Mouse (Mus musculus): ENCODE data around the gene Ccdc42.

Gene Ccdc42

GRCm38 (mm10) chr11:68583906-68584480, 2.8 kb upstream of the Ccdc42 start:
- DNase-seq (ENCODE audit: low read depth in 2 of 2, low spot score in 2 of 2): no peak

DNA sequence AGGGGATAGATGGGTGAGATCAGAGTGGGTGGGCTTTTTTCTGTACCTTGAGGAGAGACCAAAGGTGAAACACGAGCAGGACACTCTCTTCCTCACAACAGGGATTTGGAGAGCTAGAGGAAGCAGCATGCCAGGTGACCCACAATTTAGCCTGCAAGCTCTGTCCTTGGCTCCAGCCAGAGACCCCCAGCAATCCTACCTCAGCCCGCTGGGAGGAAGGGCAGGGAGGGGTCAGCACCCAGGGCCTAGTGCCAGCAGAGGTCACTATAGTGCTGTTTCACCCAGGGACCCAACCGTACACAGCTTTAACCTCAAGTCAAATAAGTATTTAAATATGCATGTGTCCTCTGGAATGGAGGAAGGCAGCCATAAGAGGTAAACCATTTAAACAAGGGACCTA, 931 bp upstream of the Ccdc42 start:
- no peak for DNase-seq (ENCODE audit: low read depth in 2 of 2, low spot score in 2 of 2)

- DNase-seq (ENCODE audit: low read depth in 2 of 2, low spot score in 2 of 2): peak; percentile 11 to 38
Measured at GRCm38 (mm10) chr11:68589055-68589809, 2.4 kb downstream of the Ccdc42 start.

- no peak for DNase-seq (ENCODE audit: low read depth in 2 of 2, low spot score in 2 of 2)
Measured at GRCm38 (mm10) chr11:68591708-68592107, 4.9 kb downstream of the Ccdc42 start.

GRCm38 (mm10) chr11:68593247-68593646, 6.4 kb downstream of the Ccdc42 start:
- no peak for DNase-seq (ENCODE audit: low read depth in 2 of 2, low spot score in 2 of 2)

DNA sequence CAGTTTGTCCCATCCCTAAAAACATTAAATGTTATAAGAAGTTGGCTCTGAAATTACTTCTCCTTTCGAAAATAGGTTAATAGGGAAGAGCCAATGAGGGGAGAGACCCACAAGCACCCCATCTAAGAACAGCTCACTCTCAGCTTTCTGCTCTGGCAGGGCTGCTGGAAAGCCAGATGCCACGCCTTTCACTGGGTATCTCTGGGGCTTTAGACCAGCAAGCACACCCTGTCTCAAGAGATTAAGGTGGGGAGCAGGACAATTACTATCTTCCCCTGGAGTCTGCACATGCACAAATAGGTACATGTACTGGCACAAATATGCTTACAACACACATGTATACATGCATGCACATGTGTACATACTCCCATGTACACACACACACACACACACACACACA, 11.1 kb downstream of the Ccdc42 start:
- DNase-seq (ENCODE audit: low read depth in 2 of 2, low spot score in 2 of 2): no peak

- DNase-seq (ENCODE audit: low read depth in 2 of 2, low spot score in 2 of 2): no peak
Measured at GRCm38 (mm10) chr11:68600551-68601021, 13.8 kb downstream of the Ccdc42 start.

GRCm38 (mm10) chr11:68601486-68601991, 14.7 kb downstream of the Ccdc42 start:
- DNase-seq (ENCODE audit: low read depth in 2 of 2, low spot score in 2 of 2): no peak

DNA sequence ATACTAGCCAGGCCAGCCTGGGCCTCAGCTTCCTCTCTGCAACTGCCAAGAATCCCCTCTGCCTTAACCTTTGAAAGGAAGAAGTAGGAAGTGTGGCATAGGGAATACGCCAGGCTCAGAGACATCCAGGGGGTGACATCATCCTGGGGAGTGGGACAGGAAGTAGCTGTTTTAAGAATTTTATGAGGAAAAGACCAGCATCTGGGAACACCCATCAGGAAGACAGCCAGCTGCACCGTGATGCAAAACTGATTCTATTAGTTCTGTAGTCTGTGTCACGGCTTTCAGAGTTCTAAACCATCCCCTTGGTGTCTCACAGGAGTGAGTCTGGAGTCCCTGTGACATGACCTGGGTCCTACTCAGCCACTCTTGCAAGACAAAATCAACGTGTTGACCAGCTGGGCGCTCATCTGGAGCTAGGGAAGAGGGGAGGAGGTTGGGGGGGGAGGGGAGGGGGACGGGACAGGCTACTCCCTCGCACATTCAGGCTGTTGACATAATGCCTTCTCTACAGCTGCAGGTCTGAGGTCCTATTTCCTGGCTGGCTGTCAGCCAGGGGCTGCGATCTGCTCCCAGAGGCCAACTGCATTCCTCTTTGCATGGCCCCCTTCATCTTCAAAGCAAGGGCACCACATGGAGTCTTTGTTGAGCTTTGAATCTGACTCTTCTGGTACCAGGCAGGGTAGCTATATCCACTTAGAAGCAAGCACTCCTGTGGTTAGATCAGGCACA, 15.5 kb downstream of the Ccdc42 start:
- no peak for DNase-seq (ENCODE audit: low read depth in 2 of 2, low spot score in 2 of 2)

- DNase-seq (ENCODE audit: low read depth in 2 of 2, low spot score in 2 of 2): no peak
Measured at GRCm38 (mm10) chr11:68607046-68607445, 20.2 kb downstream of the Ccdc42 start.

DNA sequence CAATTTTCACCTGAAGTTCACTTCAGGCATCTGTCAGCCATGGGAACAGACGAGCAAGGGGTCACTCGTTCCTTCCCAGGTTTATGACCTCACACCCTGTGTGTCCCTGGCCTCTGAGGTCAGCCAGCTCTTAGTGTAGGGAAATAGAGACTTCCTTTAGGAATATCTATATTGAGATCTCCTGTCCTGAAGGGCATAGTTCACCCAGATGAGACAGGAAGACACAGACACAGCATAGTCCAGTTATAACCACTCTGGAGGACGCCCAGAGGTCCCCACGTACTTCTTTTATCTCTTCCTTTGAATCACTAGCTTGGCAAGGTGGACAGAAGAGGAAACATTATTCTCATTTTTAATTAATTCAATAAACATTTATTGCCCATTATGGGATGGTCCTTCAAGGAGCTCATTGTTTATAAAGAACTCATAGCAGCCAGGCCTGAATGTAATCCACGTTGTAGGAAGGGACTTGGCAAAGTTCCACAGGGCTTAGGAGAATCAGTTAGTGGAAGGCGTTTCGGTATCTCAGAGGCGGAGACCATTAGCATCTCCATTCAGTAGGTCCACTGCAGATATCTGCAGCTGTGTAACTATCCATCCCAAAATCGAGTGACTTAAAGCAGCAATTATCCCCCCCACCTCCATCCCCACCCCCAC, 23.2 kb downstream of the Ccdc42 start:
- no peak for DNase-seq (ENCODE audit: low read depth in 2 of 2, low spot score in 2 of 2)

DNA sequence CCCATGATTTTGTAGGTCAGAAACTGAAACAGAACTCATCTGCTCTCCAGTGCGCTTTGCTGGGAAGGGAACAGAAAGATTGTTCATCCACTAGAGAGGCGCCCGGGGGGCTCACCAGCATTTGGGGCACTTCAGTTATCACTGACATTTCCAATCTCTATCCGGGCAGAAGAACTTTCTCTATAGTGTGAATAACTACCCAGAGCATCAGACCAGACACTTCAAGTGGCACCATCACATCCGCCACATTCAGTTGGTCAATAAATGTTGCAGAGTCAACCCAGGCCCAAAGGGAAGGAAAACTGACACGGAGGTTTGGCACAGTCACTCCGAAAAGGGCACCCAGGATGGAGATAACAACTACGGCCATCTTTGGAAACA, 23.7 kb downstream of the Ccdc42 start:
- DNase-seq (ENCODE audit: low read depth in 2 of 2, low spot score in 2 of 2): no peak

DNA sequence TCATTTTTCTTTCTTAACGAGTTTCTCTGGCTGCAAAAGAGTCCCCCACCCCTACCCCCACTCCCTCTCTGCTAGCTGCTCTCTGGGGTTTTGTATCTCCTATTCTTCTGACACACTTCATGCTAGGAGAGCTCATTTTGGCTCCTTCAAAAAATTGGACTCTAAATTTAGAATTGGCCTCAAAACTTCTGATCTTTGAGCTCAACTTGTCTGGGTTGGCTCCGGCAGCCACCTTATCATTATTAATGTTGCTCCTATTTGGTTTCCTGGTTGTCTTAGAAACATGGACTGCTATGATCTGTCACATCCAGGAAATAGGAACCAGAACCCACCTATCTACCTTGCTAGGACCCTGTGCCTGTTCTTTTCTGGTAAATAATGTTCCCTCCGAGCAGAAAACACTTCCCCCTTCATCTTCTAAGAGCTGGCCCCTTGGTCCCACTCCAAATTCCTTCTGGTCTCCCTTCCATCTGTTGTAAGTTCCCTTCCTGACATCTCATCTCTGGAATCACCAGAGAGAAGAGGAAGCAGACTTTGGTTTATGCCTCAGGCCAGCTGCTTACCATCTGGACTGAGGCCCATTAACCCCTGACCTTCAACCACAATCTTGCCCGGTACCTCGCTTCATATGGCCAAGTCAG, 26.4 kb downstream of the Ccdc42 start:
- no peak for DNase-seq (ENCODE audit: low read depth in 2 of 2, low spot score in 2 of 2)

DNA sequence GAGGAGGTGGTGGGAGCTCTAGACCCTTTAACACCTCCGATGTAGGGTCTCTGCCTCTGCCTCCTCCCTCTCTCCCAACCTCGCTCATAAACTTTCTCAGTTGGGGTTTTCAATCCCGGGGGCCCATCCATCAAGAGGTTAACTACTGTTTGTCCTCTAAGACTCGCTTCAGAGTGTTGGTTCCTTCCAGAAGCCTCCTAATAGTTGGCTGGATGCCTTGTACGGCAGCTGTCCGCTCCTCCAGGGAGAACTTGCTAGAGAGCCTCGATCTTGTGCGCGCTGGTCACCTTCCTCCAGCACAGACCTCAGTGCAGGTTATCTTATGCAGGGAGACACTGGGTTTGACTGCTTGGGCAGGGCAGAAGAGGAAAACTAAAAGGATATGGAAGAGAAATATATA, 35.9 kb downstream of the Ccdc42 start:
- DNase-seq (ENCODE audit: low read depth in 2 of 2, low spot score in 2 of 2): no peak

GRCm38 (mm10) chr11:68623225-68623870, 36.5 kb downstream of the Ccdc42 start:
- DNase-seq (ENCODE audit: low read depth in 2 of 2, low spot score in 2 of 2): peak; percentile 5 to 23

- no peak for DNase-seq (ENCODE audit: low read depth in 2 of 2, low spot score in 2 of 2)
Measured at GRCm38 (mm10) chr11:68623871-68624258, 37.0 kb downstream of the Ccdc42 start.

DNA sequence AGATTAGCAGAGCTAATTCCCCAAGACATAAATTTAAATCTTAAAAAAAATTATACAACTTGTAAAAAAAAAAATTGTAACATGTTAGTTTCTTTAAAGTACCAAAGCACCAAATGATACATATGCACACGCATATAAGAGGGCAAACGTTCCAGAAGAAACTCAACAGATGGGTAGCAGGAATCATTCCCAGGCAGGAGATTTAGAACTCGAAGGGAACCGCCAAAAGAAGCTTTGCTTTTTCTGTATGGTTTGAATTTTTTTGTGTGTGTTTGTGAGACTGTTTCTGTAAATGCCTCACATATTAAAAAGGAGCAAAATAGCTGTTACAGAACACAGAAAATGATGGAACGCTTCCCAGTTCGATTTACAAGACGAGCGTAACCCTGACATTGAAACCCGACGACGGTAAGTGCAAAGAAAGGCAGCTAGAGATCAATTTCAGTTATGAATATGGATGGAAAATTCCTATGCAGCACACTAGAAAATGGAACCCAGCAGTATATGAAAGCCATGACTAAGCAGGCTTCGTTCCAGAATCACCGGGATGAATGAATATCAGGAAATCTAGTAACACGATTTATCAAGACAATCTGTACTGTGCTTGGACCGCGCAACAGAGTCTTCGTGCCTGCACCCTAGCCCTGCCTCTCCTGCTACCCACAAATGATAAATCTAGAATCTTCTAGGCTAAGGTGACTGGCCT, 44.9 kb downstream of the Ccdc42 start:
- DNase-seq (ENCODE audit: low read depth in 2 of 2, low spot score in 2 of 2): no peak

DNA sequence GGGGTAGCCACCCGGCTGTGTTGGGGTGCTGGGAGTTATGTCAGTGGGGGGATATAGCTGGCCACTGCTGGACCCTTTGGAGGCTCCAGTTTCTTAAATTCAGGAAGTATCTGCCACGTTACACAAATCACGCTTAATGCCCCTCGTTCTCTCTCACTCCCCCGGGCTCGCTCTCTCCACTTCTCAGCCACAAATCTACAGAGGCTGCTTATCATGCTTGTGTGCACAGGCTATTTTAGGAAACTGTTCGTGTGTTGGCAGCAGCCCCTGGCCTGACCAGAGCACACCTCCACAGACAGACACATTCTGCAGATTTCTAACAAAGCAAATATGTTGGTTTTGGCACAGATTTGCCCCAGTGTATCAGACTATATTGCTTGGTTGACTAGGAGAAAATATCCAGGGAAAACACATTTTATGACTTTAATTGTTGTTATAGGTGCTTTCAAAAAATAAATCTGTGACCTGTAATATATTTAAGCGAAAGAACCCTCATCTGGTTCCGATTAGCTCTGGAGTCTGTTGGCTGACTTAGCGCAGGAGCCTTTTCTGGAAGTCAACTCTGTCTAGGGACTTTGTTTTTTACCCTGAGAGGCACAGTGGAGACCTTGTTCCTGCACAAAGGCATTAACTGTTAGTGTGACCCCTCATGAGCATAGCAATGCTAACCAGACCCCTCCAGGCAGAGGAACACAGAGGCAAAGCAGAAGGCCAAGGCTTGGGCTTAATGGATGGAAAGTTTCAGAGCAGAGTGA, 51.2 kb downstream of the Ccdc42 start:
- DNase-seq (ENCODE audit: low read depth in 2 of 2, low spot score in 2 of 2): no peak

- DNase-seq (ENCODE audit: low read depth in 2 of 2, low spot score in 2 of 2): no peak
Measured at GRCm38 (mm10) chr11:68641361-68641760, 54.5 kb downstream of the Ccdc42 start.

Measured in CD8-positive naive resting alpha-beta T cell, adult 2 months (primary cell).